Mouse (Mus musculus) testis, adult 2 months (tissue): ENCODE measurements at regions not wholly inside any gene's neighbourhood (a gene's known extent, or its start where the extent isn't known, plus 50 kb on each side); places are given as distances from the start of the nearest gene placed in this dataset.

Experiments
- CTCF ChIP-seq: fragments of 200-500 bp; IDR thresholded peaks from 2 replicates; pipeline ENCODE4 v1.5.1; 2012; ENCODE audit warnings: low read depth, mild to moderate bottlenecking, inconsistent platforms, low read length, moderate library complexity; ENCODE audit not compliant: control insufficient read depth, insufficient read depth, insufficient replicate concordance
- POLR2A ChIP-seq: fragments of 200-500 bp; IDR thresholded peaks from 2 replicates; pipeline ENCODE4 v1.6.1; 2012; ENCODE audit warnings: low read depth, mild to moderate bottlenecking, inconsistent platforms, low read length, moderate library complexity; ENCODE audit not compliant: control insufficient read depth

GRCm38 (mm10) chr4:7912675-7913074 lies 326.2 kb downstream of the Car8 start:
- TF ChIP-seq CTCF (no peak), POLR2A (no peak)
